Mouse (Mus musculus): Measurements from ENCODE around the gene Ltbr. TPM values are rescaled to one million over a fixed set of nuclear protein-coding genes. Genes with fewer than 3 reads are reported as not detected.

Gene Ltbr
- polyA plus RNA-seq, 1 experiment = 97.1 TPM

- 74% methylated on average over 2 of the region's 2 CpGs for WGBS
- H3K36me3 ChIP-seq (ENCODE audit: control insufficient read depth, insufficient read depth, low read length) = no peaks in the 10 kb centered on the region
- peak overlapping the region; percentile 91 for H3K4me3 ChIP-seq (ENCODE audit: insufficient read depth, low read depth, low read length)
- DNase-seq = no peak
- H3K4me1 ChIP-seq (ENCODE audit: control insufficient read depth, insufficient read depth, low read length) = peaks cover 39% of the 10 kb centered on the region
- TF ChIP-seq CTCF (conservative IDR thresholded peaks at IDR 0.05; ENCODE audit: insufficient read depth, insufficient read length, low read depth, low read length) (no peak), POLR2A (IDR thresholded peaks at IDR 0.05; ENCODE audit: low read depth, low read length) (no peak)
- H3K27ac ChIP-seq (ENCODE audit: insufficient read depth, low read depth, low read length) = no peak overlapping the region
- no peaks in the 10 kb centered on the region for H3K27me3 ChIP-seq (replicated peaks; ENCODE audit: control insufficient read depth, insufficient read depth, low read length)
Measured at GRCm38 (mm10) chr6:125350995-125351324, 37.3 kb upstream of the Ltbr start.

- no peaks in the 10 kb centered on the region for H3K36me3 ChIP-seq (ENCODE audit: control insufficient read depth, insufficient read depth, low read length)
- 3% methylated on average over 20 of the region's 20 CpGs for WGBS
- no peaks in the 10 kb centered on the region for H3K27me3 ChIP-seq (replicated peaks; ENCODE audit: control insufficient read depth, insufficient read depth, low read length)
- peaks cover 37% of the 10 kb centered on the region for H3K4me1 ChIP-seq (ENCODE audit: control insufficient read depth, insufficient read depth, low read length)
- H3K27ac ChIP-seq (ENCODE audit: insufficient read depth, low read depth, low read length) = peak overlapping the region; percentile 92
- peak; percentile 50 for DNase-seq
- peak overlapping the region; percentile 91 for H3K4me3 ChIP-seq (ENCODE audit: insufficient read depth, low read depth, low read length)
- no peak for TF ChIP-seq POLR2A (IDR thresholded peaks at IDR 0.05; ENCODE audit: low read depth, low read length)
- TF ChIP-seq CTCF (conservative IDR thresholded peaks at IDR 0.05; ENCODE audit: insufficient read depth, insufficient read length, low read depth, low read length) = no peak
Measured at GRCm38 (mm10) chr6:125350231-125350994, 36.7 kb upstream of the Ltbr start.

GRCm38 (mm10) chr6:125349575-125350230, 36.0 kb upstream of the Ltbr start:
- Histone ChIP-seq H3K4me1 (ENCODE audit: control insufficient read depth, insufficient read depth, low read length) (peaks cover 30% of the 10 kb centered on the region), H3K36me3 (ENCODE audit: control insufficient read depth, insufficient read depth, low read length) (no peaks in the 10 kb centered on the region), H3K27me3 (replicated peaks; ENCODE audit: control insufficient read depth, insufficient read depth, low read length) (no peaks in the 10 kb centered on the region), H3K4me3 (ENCODE audit: insufficient read depth, low read depth, low read length) (peak overlapping the region; percentile 91), H3K27ac (ENCODE audit: insufficient read depth, low read depth, low read length) (peak overlapping the region; percentile 92)
- WGBS = under 1% methylated on average over 27 of the region's 27 CpGs
- TF ChIP-seq POLR2A (IDR thresholded peaks at IDR 0.05; ENCODE audit: low read depth, low read length) = peak; percentile 15
- no peak for TF ChIP-seq CTCF (conservative IDR thresholded peaks at IDR 0.05; ENCODE audit: insufficient read depth, insufficient read length, low read depth, low read length)
- DNase-seq = peak; percentile 83

GRCm38 (mm10) chr6:125348721-125349574, 35.3 kb upstream of the Ltbr start, which contains the start of gene Tnfrsf1a:
Tnfrsf1a (plus strand) TSS chr6:125349362.
- Histone ChIP-seq H3K4me3 (ENCODE audit: insufficient read depth, low read depth, low read length) (peak within 1 kb of the TSS; percentile 91), H3K27ac (ENCODE audit: insufficient read depth, low read depth, low read length) (peak within 1 kb of the TSS; percentile 92), H3K36me3 (ENCODE audit: control insufficient read depth, insufficient read depth, low read length) (no peaks in the 10 kb centered on the region), H3K27me3 (replicated peaks; ENCODE audit: control insufficient read depth, insufficient read depth, low read length) (no peaks in the 10 kb centered on the region), H3K4me1 (ENCODE audit: control insufficient read depth, insufficient read depth, low read length) (peaks cover 28% of the 10 kb centered on the region)
- WGBS = 12% methylated on average over 22 of the region's 22 CpGs
- TF ChIP-seq CTCF (conservative IDR thresholded peaks at IDR 0.05; ENCODE audit: insufficient read depth, insufficient read length, low read depth, low read length) (no peak), POLR2A (IDR thresholded peaks at IDR 0.05; ENCODE audit: low read depth, low read length) (no peak)
- DNase-seq = no peak

- H3K27ac ChIP-seq (ENCODE audit: insufficient read depth, low read depth, low read length) = no peak overlapping the region
- no peaks in the 10 kb centered on the region for H3K36me3 ChIP-seq (ENCODE audit: control insufficient read depth, insufficient read depth, low read length)
- 42% methylated on average over 2 of the region's 2 CpGs for WGBS
- peaks cover 9% of the 10 kb centered on the region; the same call in 1 of the 2 replicates for H3K4me1 ChIP-seq (ENCODE audit: control insufficient read depth, insufficient read depth, low read length)
- no peak for TF ChIP-seq POLR2A (IDR thresholded peaks at IDR 0.05; ENCODE audit: low read depth, low read length)
- no peak for TF ChIP-seq CTCF (conservative IDR thresholded peaks at IDR 0.05; ENCODE audit: insufficient read depth, insufficient read length, low read depth, low read length)
- peak; percentile 75 for DNase-seq
- H3K4me3 ChIP-seq (ENCODE audit: insufficient read depth, low read depth, low read length) = no peak overlapping the region
- H3K27me3 ChIP-seq (replicated peaks; ENCODE audit: control insufficient read depth, insufficient read depth, low read length) = no peaks in the 10 kb centered on the region
Measured at GRCm38 (mm10) chr6:125346029-125346428, 32.3 kb upstream of the Ltbr start.

- no peak for TF ChIP-seq POLR2A (IDR thresholded peaks at IDR 0.05; ENCODE audit: low read depth, low read length)
- Histone ChIP-seq H3K4me3 (ENCODE audit: insufficient read depth, low read depth, low read length) (no peak overlapping the region), H3K27me3 (replicated peaks; ENCODE audit: control insufficient read depth, insufficient read depth, low read length) (no peaks in the 10 kb centered on the region), H3K27ac (ENCODE audit: insufficient read depth, low read depth, low read length) (no peak overlapping the region), H3K36me3 (ENCODE audit: control insufficient read depth, insufficient read depth, low read length) (no peaks in the 10 kb centered on the region), H3K4me1 (ENCODE audit: control insufficient read depth, insufficient read depth, low read length) (peaks cover 9% of the 10 kb centered on the region; the same call in 1 of the 2 replicates)
- no peak for DNase-seq
- WGBS = 73% methylated on average over 1 of the region's 1 CpGs
Measured at GRCm38 (mm10) chr6:125345625-125346024, 31.9 kb upstream of the Ltbr start.
